Mouse (Mus musculus): Measurements from ENCODE around the gene Gna14.

DNA sequence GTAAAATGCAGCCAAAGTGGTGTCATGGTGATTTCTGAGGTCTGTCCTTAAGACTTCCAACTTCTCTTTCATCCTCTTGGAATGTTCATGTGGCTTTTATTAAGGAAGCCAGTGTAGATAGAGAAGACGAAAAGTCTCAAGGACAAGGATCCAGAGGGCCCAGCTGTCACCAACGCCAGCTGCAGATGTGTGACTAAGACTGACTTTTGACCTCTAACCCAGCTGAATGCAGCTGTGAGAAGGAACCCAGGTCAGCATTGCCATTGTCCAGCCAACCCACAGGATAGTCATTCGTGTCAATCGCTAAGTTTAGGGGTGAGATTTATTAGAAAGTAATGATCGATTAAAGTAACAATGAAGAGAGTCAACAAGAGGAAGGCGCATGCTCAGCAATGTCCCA is 32.5 kb upstream of the Gna14 start:
- TF ChIP-seq CTCF (conservative IDR thresholded peaks at IDR 0.05; ENCODE audit: insufficient read depth, insufficient read length, low read depth, low read length) (no peak), POLR2A (IDR thresholded peaks at IDR 0.05; ENCODE audit: low read depth, low read length) (no peak)
